Comparison of ENCODE assay signal across 8 mouse cellular contexts in the genomic region with DNA sequence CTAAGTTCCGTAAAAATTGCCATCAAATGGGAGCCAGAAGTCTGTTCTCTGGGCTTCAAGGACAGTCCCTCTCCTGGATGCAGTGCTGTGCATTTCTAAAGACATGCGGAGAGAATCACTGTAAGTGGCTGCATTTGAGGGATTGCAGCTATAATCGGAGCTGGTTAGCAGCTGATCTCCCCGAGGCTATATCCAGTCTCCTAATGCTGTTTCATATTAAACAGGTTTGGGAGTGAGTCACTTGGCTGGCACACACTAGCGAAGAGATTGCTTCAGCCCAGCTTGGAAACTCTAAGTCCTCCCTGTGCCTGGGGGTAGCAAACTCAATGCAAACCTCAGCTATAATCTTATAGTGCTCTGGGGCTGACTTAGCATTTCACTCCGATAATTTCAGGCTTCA. TPM values are rescaled to one million over a fixed set of nuclear protein-coding genes. Genes with fewer than 3 reads are reported as not detected.
A peak's percentile ranks its signal among the peaks of the same experiment; 100 is the strongest.
DNase-seq lines count a peak whose midpoint lies in the region; ATAC-seq lines count a peak whose summit lies in the region.

No protein-coding gene starts in this region.

- WGBS in forebrain, embryonic 16.5 days, result 33% methylated on average over 6 of the region's 6 CpGs
- WGBS in stomach, embryonic 16.5 days, result 64% methylated on average over 6 of the region's 6 CpGs
- WGBS in heart, embryonic 11.5 days (ENCODE audit: insufficient replicate concordance), result 74% methylated on average over 6 of the region's 6 CpGs

- 0 out of 2 replicates have a peak overlapping the region, but pooled peaks have one; percentile 7 for H3K9ac ChIP-seq in forebrain, embryonic 16.5 days (replicated peaks; ENCODE audit: low read depth, low read length)
- no peak overlapping the region for H3K9ac ChIP-seq in stomach, embryonic 16.5 days (ENCODE audit: low read length)
- H3K9ac ChIP-seq in heart, embryonic 11.5 days (ENCODE audit: low read depth, low read length), result no peak overlapping the region

- H3K27me3 ChIP-seq in forebrain, embryonic 16.5 days (replicated peaks; ENCODE audit: control insufficient read depth, insufficient read depth, low read length), result no peaks in the 10 kb centered on the region
- no peaks in the 10 kb centered on the region for H3K27me3 ChIP-seq in stomach, embryonic 16.5 days (ENCODE audit: control insufficient read depth, insufficient read depth, low read length)
- no peaks in the 10 kb centered on the region for H3K27me3 ChIP-seq in heart, embryonic 11.5 days (ENCODE audit: control insufficient read depth, insufficient read depth, low read length)

- DNase-seq in right cerebral cortex, adult 18-20 months, result peak; percentile 52
- no peak for DNase-seq in right cerebral cortex, postnatal 4 days
- DNase-seq in layer of hippocampus, postnatal 36 days, result peak; percentile 27 to 30
- DNase-seq in heart, postnatal 25 days (ENCODE audit: low spot score), result no peak
- DNase-seq in gastrocnemius, postnatal 25 days, result no peak

- peaks cover 13% of the 10 kb centered on the region for H3K4me1 ChIP-seq in forebrain, embryonic 16.5 days (replicated peaks; ENCODE audit: control insufficient read depth, insufficient read depth, low read length)
- peaks cover 6% of the 10 kb centered on the region for H3K4me1 ChIP-seq in stomach, embryonic 16.5 days (ENCODE audit: control insufficient read depth, insufficient read depth, low read length)
- peaks cover 8% of the 10 kb centered on the region; the same call in 1 of the 2 replicates for H3K4me1 ChIP-seq in heart, embryonic 11.5 days (ENCODE audit: control insufficient read depth, insufficient read depth, low read length)

- H3K4me2 ChIP-seq in forebrain, embryonic 16.5 days (ENCODE audit: low read length), result peak overlapping the region; percentile 1
- no peak overlapping the region for H3K4me2 ChIP-seq in stomach, embryonic 16.5 days (ENCODE audit: low read depth, low read length)
- no peak overlapping the region for H3K4me2 ChIP-seq in heart, embryonic 11.5 days

- intact Hi-C loops in heart, postnatal 25 days (cut with DNase I), result no loop called here

- ATAC-seq in forebrain, embryonic 16.5 days, result peak; percentile 85
- ATAC-seq in stomach, embryonic 16.5 days (ENCODE audit: insufficient read depth, low FRiP score), result no peak
- no peak for ATAC-seq in heart, embryonic 11.5 days (replicated peaks; ENCODE audit: insufficient number of reproducible peaks, low FRiP score, low TSS enrichment)

- H3K4me3 ChIP-seq in forebrain, embryonic 16.5 days (replicated peaks; ENCODE audit: low read length), result no peak overlapping the region
- no peak overlapping the region for H3K4me3 ChIP-seq in stomach, embryonic 16.5 days (replicated peaks; ENCODE audit: low read length)
- H3K4me3 ChIP-seq in heart, embryonic 11.5 days (ENCODE audit: low read depth, low read length), result no peak overlapping the region

- H3K36me3 ChIP-seq in forebrain, embryonic 16.5 days (ENCODE audit: control insufficient read depth, insufficient read depth), result no peaks in the 10 kb centered on the region
- no peaks in the 10 kb centered on the region for H3K36me3 ChIP-seq in stomach, embryonic 16.5 days (ENCODE audit: control insufficient read depth, insufficient read depth, low read length)
- no peaks in the 10 kb centered on the region for H3K36me3 ChIP-seq in heart, embryonic 11.5 days (ENCODE audit: control insufficient read depth, insufficient read depth, low read length)

- H3K9me3 ChIP-seq in forebrain, embryonic 16.5 days (ENCODE audit: control insufficient read depth, low read length), result no peaks in the 10 kb centered on the region
- no peaks in the 10 kb centered on the region for H3K9me3 ChIP-seq in stomach, embryonic 16.5 days (replicated peaks; ENCODE audit: control insufficient read depth, low read length)
- no peaks in the 10 kb centered on the region for H3K9me3 ChIP-seq in heart, embryonic 11.5 days (replicated peaks; ENCODE audit: control insufficient read depth, low read length)

- H3K27ac ChIP-seq in forebrain, embryonic 16.5 days (ENCODE audit: low read length), result 0 out of 2 replicates have a peak overlapping the region, but pooled peaks have one; percentile 5
- H3K27ac ChIP-seq in stomach, embryonic 16.5 days (ENCODE audit: low read length), result peak overlapping the region; percentile 40; the same call in 1 of the 2 replicates
- H3K27ac ChIP-seq in heart, embryonic 11.5 days (ENCODE audit: low read depth, low read length), result no peak overlapping the region

RNA-seq across cellular contexts. Expression of gene Ppp2r3a, which starts 14.0 kb away (rescaled TPM):
- polyA plus RNA-seq in forebrain, embryonic 16.5 days (2015; fragmentation: Nextera tagmentation; extraction: Ambion mirVana), result 25.2 and 27.2 TPM in 2 replicates
- 10 to 100 TPM; 26.5 to 32.1 TPM for total RNA-seq in layer of hippocampus, postnatal 36 days (2021)
- 12.4 and 15.7 TPM in 2 replicates for polyA plus RNA-seq in stomach, embryonic 16.5 days (2015; fragmentation: Nextera tagmentation; extraction: Ambion mirVana)
- total RNA-seq in heart, postnatal 25 days (2021), result 100 to 1,000 TPM; 229 to 237 TPM
- 71.3 and 82.3 TPM in 2 replicates for polyA plus RNA-seq in heart, embryonic 11.5 days (2014; fragmentation: Nextera tagmentation; extraction: Ambion mirVana)
- total RNA-seq in gastrocnemius, postnatal 25 days (2021), result 100 to 1,000 TPM; 152 to 193 TPM

Comparison
In these comparisons a context has a peak if more than half of its experiments do, and no peak if none do; other contexts are left out.
1. DNase-seq: peak in right cerebral cortex, adult 18-20 months (single experiment) and layer of hippocampus, postnatal 36 days (2 of 2); none in right cerebral cortex, postnatal 4 days (single experiment), heart, postnatal 25 days (single experiment) and gastrocnemius, postnatal 25 days (single experiment).
2. RNA of gene Ppp2r3a, which starts 14.0 kb away (total RNA-seq): 229 to 237 TPM in heart, postnatal 25 days and 152 to 193 TPM in gastrocnemius, postnatal 25 days; 26.5 to 32.1 TPM in layer of hippocampus, postnatal 36 days; every median in the first group is over 4 times any median in the second.